Mouse (Mus musculus): ENCODE data around the gene Bmp5. TPM values are rescaled to one million over a fixed set of nuclear protein-coding genes. Genes with fewer than 3 reads are reported as not detected.

Bmp5 gene
- polyA plus RNA-seq (2017; shearing (Covaris generic)), result not detected

GRCm38 (mm10) chr9:75775129-75775845 is at the start of gene Bmp5:
TSS of gene Bmp5 (plus strand) at chr9:75775364.

Other genes with a start within 250 kb of the Bmp5 start
- gene Tmod3, start 215.7 kb upstream of the Bmp5 start, polyA plus RNA-seq (2017; shearing (Covaris generic)), result 190 TPM
- 0.87 TPM for gene Tmod2, start 164.0 kb upstream of the Bmp5 start, polyA plus RNA-seq (2017; shearing (Covaris generic))
- 59.1 TPM for gene Lysmd2, start 149.6 kb upstream of the Bmp5 start, polyA plus RNA-seq (2017; shearing (Covaris generic))
- gene Scg3, start 91.3 kb upstream of the Bmp5 start, polyA plus RNA-seq (2017; shearing (Covaris generic)), result 0.16 TPM
- gene Hmgcll1, start 239.5 kb downstream of the Bmp5 start, polyA plus RNA-seq (2017; shearing (Covaris generic)), result not detected